In the genomic region with DNA sequence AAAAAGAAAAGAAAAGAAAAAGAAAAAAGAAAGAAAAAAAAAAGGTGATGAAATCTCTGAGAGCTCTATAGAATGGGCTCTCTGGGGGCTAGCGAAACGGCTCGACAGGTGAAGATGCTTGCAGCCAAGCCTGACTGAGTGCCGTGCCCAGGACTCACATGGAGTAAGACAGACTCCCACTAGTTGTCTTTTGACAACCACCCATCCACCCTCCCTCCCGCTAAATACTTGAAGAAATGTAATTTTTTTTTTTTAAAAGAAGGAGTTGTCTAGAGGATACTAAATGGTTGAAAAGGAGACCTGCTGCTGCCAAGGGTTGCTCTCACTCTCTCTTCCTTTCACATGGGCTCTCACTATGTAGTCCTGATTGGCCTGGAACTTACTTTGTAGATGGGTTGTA, we compare ENCODE assay signal across 1 mouse cellular context.
TF ChIP-seq lines count a peak whose summit lies in the region.

No protein-coding gene starts in this region.

TF ChIP-seq in ES-E14, 5 proteins besides CTCF, POLR2A, EP300 and RAD21:
- TF ChIP-seq ZNF384 (IDR thresholded peaks at IDR 0.05; ENCODE audit: low read depth, low read length) (no peak), ZC3H11A (IDR thresholded peaks at IDR 0.05; ENCODE audit: borderline replicate concordance, low read depth, low read length) (no peak), MAFK (IDR thresholded peaks at IDR 0.05; ENCODE audit: insufficient read depth, low read depth, low read length) (no peak), CHD2 (IDR thresholded peaks at IDR 0.05; ENCODE audit: low read depth, low read length) (no peak), HCFC1 (IDR thresholded peaks at IDR 0.05; ENCODE audit: borderline replicate concordance, insufficient read depth, low read length) (no peak)
